Mouse (Mus musculus) layer of hippocampus, adult 18-20 months (tissue): ENCODE data around the gene Srp54b. TPM values are rescaled to one million over a fixed set of nuclear protein-coding genes. Genes with fewer than 3 reads are reported as not detected.
"Not testable (repeated sequence)": the region's sequence is repeated elsewhere in the genome, so short reads cannot be mapped to it uniquely, and the experiment has no call there.

ENCODE experiments used
- DNase-seq, 2 experiments: peaks; one replicate each; pipeline ENCODE4 v3.0.0; 2022; ENCODE audit warnings: low spot score in 2 of 2
- long read RNA-seq: library from polyadenylated mRNA; stranded (forward); transcript quantifications from one replicate; pipeline ENCODE4 v2.0.0, GENCODE M21; 2021
- total RNA-seq, 2 experiments: library from RNA; stranded (reverse); gene quantifications; 2 replicates each; pipeline ENCODE4 v1.2.3; 2021

The Srp54b gene
- 10 to 100 TPM; 51.8 to 56.0 TPM for total RNA-seq
- long read RNA-seq, transcript Srp54b-201 (16 exons, 3,646 nt): major isoform, 81 of 88 reads
- long read RNA-seq, partial matches to known transcripts: 0 of 88 reads
- long read RNA-seq, other reads (novel, unspliced or antisense): 7 of 88 reads

- not testable (repeated sequence) for DNase-seq
Measured at GRCm38 (mm10) chr12:55154559-55155448, at the start of gene Srp54b. Srp54b (plus strand) TSS chr12:55155104.

GRCm38 (mm10) chr12:55112616-55113015 is 42.3 kb upstream of the Srp54b start:
- not testable (repeated sequence) for DNase-seq

- not testable (repeated sequence) for DNase-seq
Measured at GRCm38 (mm10) chr12:55124242-55124641, 30.7 kb upstream of the Srp54b start, which contains the start of gene Fam177a. Fam177a (plus strand) TSS chr12:55124469.

- DNase-seq: not testable (repeated sequence)
Measured at GRCm38 (mm10) chr12:55124731-55125130, 30.2 kb upstream of the Srp54b start.

GRCm38 (mm10) chr12:55135540-55135939 is 19.4 kb upstream of the Srp54b start:
- DNase-seq: not testable (repeated sequence)

- DNase-seq: not testable (repeated sequence)
Measured at GRCm38 (mm10) chr12:55137859-55138258, 17.0 kb upstream of the Srp54b start.

GRCm38 (mm10) chr12:55155449-55155783 is 512 bp downstream of the Srp54b start:
- not testable (repeated sequence) for DNase-seq

GRCm38 (mm10) chr12:55167034-55167557 is 12.2 kb downstream of the Srp54b start:
- not testable (repeated sequence) for DNase-seq

GRCm38 (mm10) chr12:55187686-55188085 is 32.8 kb downstream of the Srp54b start:
- not testable (repeated sequence) for DNase-seq

GRCm38 (mm10) chr12:55189127-55189526 is 34.2 kb downstream of the Srp54b start:
- not testable (repeated sequence) for DNase-seq

- DNase-seq: not testable (repeated sequence)
Measured at GRCm38 (mm10) chr12:55199306-55199705, 44.4 kb downstream of the Srp54b start, which contains the start of gene 1700047I17Rik2. 1700047I17Rik2 (plus strand) TSS chr12:55199592.

GRCm38 (mm10) chr12:55199799-55200198 is 44.9 kb downstream of the Srp54b start:
- DNase-seq: not testable (repeated sequence)

- DNase-seq: not testable (repeated sequence)
Measured at GRCm38 (mm10) chr12:55212944-55213343, 58.0 kb downstream of the Srp54b start.

GRCm38 (mm10) chr12:55229626-55230519 is 75.0 kb downstream of the Srp54b start, which contains the start of gene Srp54c:
Srp54c (plus strand) TSS chr12:55230168.
- DNase-seq: not testable (repeated sequence)

GRCm38 (mm10) chr12:55230520-55230861 is 75.6 kb downstream of the Srp54b start:
- not testable (repeated sequence) for DNase-seq

Other genes with a start within 250 kb of the Srp54b start
- gene Gm20403, start 168.6 kb upstream of the Srp54b start, total RNA-seq: not detected
- gene Baz1a, start 140.8 kb upstream of the Srp54b start, total RNA-seq: 1 to 10 TPM in 1 of 2 experiments, under 1 TPM in 1; 0.58 to 1.0 TPM
- gene 2700097O09Rik, start 75.0 kb upstream of the Srp54b start, total RNA-seq: 10 to 100 TPM in 1 of 2 experiments, 1 to 10 TPM in 1; 8.2 to 10.9 TPM
- gene Srp54a, start 74.8 kb upstream of the Srp54b start, total RNA-seq: 10 to 100 TPM; 84.1 to 90.0 TPM
- 10 to 100 TPM; 11.2 to 13.4 TPM for gene Fam177a, start 30.6 kb upstream of the Srp54b start, total RNA-seq
- gene 1700047I17Rik2, start 44.5 kb downstream of the Srp54b start, total RNA-seq: 1 to 10 TPM; 3.9 to 7.1 TPM
- 10 to 100 TPM; 32.4 to 34.8 TPM for gene Srp54c, start 75.1 kb downstream of the Srp54b start, total RNA-seq
- 1 to 10 TPM; 7.5 to 9.2 TPM for gene 1110008L16Rik, start 144.5 kb downstream of the Srp54b start, total RNA-seq
- 10 to 100 TPM; 10.9 to 11.3 TPM for gene Ppp2r3c, start 147.9 kb downstream of the Srp54b start, total RNA-seq
- 100 to 1,000 TPM; 140 to 142 TPM for gene Psma6, start 229.1 kb downstream of the Srp54b start, total RNA-seq